Mouse (Mus musculus): ENCODE results near the gene Fdxacb1. TPM values are rescaled to one million over a fixed set of nuclear protein-coding genes. Genes with fewer than 3 reads are reported as not detected.

Fdxacb1 gene
- 8.9 TPM for polyA plus RNA-seq (2014; fragmentation: Illumina TruSeq; extraction: RNeasy Lipid Tissue Mini Kit (QIAGEN cat#74804); ENCODE audit: low read depth, low replicate concordance)

GRCm38 (mm10) chr9:50768107-50769002 lies at the start of gene Fdxacb1:
Fdxacb1 (plus strand) TSS chr9:50768236.

GRCm38 (mm10) chr9:50738914-50739870 lies 28.8 kb upstream of the Fdxacb1 start, which contains the start of gene Dixdc1:
Dixdc1 (minus strand) TSS chr9:50739517.

GRCm38 (mm10) chr9:50746214-50746677 lies 21.8 kb upstream of the Fdxacb1 start, which contains the start of gene 2310030G06Rik:
2310030G06Rik (minus strand) TSS chr9:50746536.

GRCm38 (mm10) chr9:50751323-50751722 lies 16.7 kb upstream of the Fdxacb1 start, which contains the start of gene Cryab:
Cryab (plus strand) TSS chr9:50751325.

GRCm38 (mm10) chr9:50752054-50752602 lies 15.9 kb upstream of the Fdxacb1 start, which contains the start of gene Hspb2:
Hspb2 (minus strand) TSS chr9:50752354.

GRCm38 (mm10) chr9:50774991-50775612 lies 7.1 kb downstream of the Fdxacb1 start, which contains the start of the genes Alg9 and 1110032A03Rik:
Alg9 (plus strand) TSS chr9:50775019.
1110032A03Rik (minus strand) TSS chr9:50775520.

Other genes with a start within 250 kb of the Fdxacb1 start
- 267 TPM for gene Pts, start 239.5 kb upstream of the Fdxacb1 start, polyA plus RNA-seq (2014; fragmentation: Illumina TruSeq; extraction: RNeasy Lipid Tissue Mini Kit (QIAGEN cat#74804); ENCODE audit: low read depth, low replicate concordance)
- 9.1 TPM for gene Il18, start 213.4 kb upstream of the Fdxacb1 start, polyA plus RNA-seq (2014; fragmentation: Illumina TruSeq; extraction: RNeasy Lipid Tissue Mini Kit (QIAGEN cat#74804); ENCODE audit: low read depth, low replicate concordance)
- 13.1 TPM for gene Bco2, start 213.1 kb upstream of the Fdxacb1 start, polyA plus RNA-seq (2014; fragmentation: Illumina TruSeq; extraction: RNeasy Lipid Tissue Mini Kit (QIAGEN cat#74804); ENCODE audit: low read depth, low replicate concordance)
- not detected for gene Tex12, start 206.9 kb upstream of the Fdxacb1 start, polyA plus RNA-seq (2014; fragmentation: Illumina TruSeq; extraction: RNeasy Lipid Tissue Mini Kit (QIAGEN cat#74804); ENCODE audit: low read depth, low replicate concordance)
- 501 TPM for gene Sdhd, start 164.4 kb upstream of the Fdxacb1 start, polyA plus RNA-seq (2014; fragmentation: Illumina TruSeq; extraction: RNeasy Lipid Tissue Mini Kit (QIAGEN cat#74804); ENCODE audit: low read depth, low replicate concordance)
- 186 TPM for gene Timm8b, start 164.3 kb upstream of the Fdxacb1 start, polyA plus RNA-seq (2014; fragmentation: Illumina TruSeq; extraction: RNeasy Lipid Tissue Mini Kit (QIAGEN cat#74804); ENCODE audit: low read depth, low replicate concordance)
- 11.1 TPM for gene Pih1d2, start 150.9 kb upstream of the Fdxacb1 start, polyA plus RNA-seq (2014; fragmentation: Illumina TruSeq; extraction: RNeasy Lipid Tissue Mini Kit (QIAGEN cat#74804); ENCODE audit: low read depth, low replicate concordance)
- gene Nkapd1, start 150.8 kb upstream of the Fdxacb1 start, polyA plus RNA-seq (2014; fragmentation: Illumina TruSeq; extraction: RNeasy Lipid Tissue Mini Kit (QIAGEN cat#74804); ENCODE audit: low read depth, low replicate concordance), result 70.3 TPM
- gene Dlat, start 108.5 kb upstream of the Fdxacb1 start, polyA plus RNA-seq (2014; fragmentation: Illumina TruSeq; extraction: RNeasy Lipid Tissue Mini Kit (QIAGEN cat#74804); ENCODE audit: low read depth, low replicate concordance), result 252 TPM
- gene Dixdc1, start 28.7 kb upstream of the Fdxacb1 start, polyA plus RNA-seq (2014; fragmentation: Illumina TruSeq; extraction: RNeasy Lipid Tissue Mini Kit (QIAGEN cat#74804); ENCODE audit: low read depth, low replicate concordance), result 14.0 TPM
- gene 2310030G06Rik, start 21.7 kb upstream of the Fdxacb1 start, polyA plus RNA-seq (2014; fragmentation: Illumina TruSeq; extraction: RNeasy Lipid Tissue Mini Kit (QIAGEN cat#74804); ENCODE audit: low read depth, low replicate concordance), result 80.6 TPM
- gene Cryab, start 16.9 kb upstream of the Fdxacb1 start, polyA plus RNA-seq (2014; fragmentation: Illumina TruSeq; extraction: RNeasy Lipid Tissue Mini Kit (QIAGEN cat#74804); ENCODE audit: low read depth, low replicate concordance), result 43.4 TPM
- gene Hspb2, start 15.9 kb upstream of the Fdxacb1 start, polyA plus RNA-seq (2014; fragmentation: Illumina TruSeq; extraction: RNeasy Lipid Tissue Mini Kit (QIAGEN cat#74804); ENCODE audit: low read depth, low replicate concordance), result not detected
- gene Alg9, start 6.8 kb downstream of the Fdxacb1 start, polyA plus RNA-seq (2014; fragmentation: Illumina TruSeq; extraction: RNeasy Lipid Tissue Mini Kit (QIAGEN cat#74804); ENCODE audit: low read depth, low replicate concordance), result 7.4 TPM
- gene 1110032A03Rik, start 7.3 kb downstream of the Fdxacb1 start, polyA plus RNA-seq (2014; fragmentation: Illumina TruSeq; extraction: RNeasy Lipid Tissue Mini Kit (QIAGEN cat#74804); ENCODE audit: low read depth, low replicate concordance), result 164 TPM
- 39.4 TPM for gene Ppp2r1b, start 77.1 kb downstream of the Fdxacb1 start, polyA plus RNA-seq (2014; fragmentation: Illumina TruSeq; extraction: RNeasy Lipid Tissue Mini Kit (QIAGEN cat#74804); ENCODE audit: low read depth, low replicate concordance)
- gene Sik2, start 240.8 kb downstream of the Fdxacb1 start, polyA plus RNA-seq (2014; fragmentation: Illumina TruSeq; extraction: RNeasy Lipid Tissue Mini Kit (QIAGEN cat#74804); ENCODE audit: low read depth, low replicate concordance), result 21.3 TPM

Measured in kidney, adult 10 weeks (tissue).